Mouse (Mus musculus) midbrain, embryonic 10.5 days (tissue): ENCODE measurements at regions not wholly inside any gene's neighbourhood (a gene's known extent, or its start where the extent isn't known, plus 50 kb on each side); places are given as distances from the start of the nearest gene placed in this dataset.
A peak's percentile ranks its signal among the peaks of the same experiment; 100 is the strongest.

Experiments
- DNase-seq: peaks from one replicate; pipeline ENCODE4 v3.0.0-alpha.2; 2017; ENCODE audit warnings: low spot score
- H3K27ac ChIP-seq: fragments of 300-500 bp; sonication (generic); replicated peaks from 2 replicates; pipeline ENCODE4 v1.5.1; 2016; ENCODE audit warnings: mild to moderate bottlenecking
- H3K27me3 ChIP-seq: fragments of 300-500 bp; sonication (generic); 2 replicates; pipeline ENCODE4 v1.6.1; 2016; ENCODE audit warnings: low read depth, mild to moderate bottlenecking; ENCODE audit not compliant: poor library complexity, severe bottlenecking
- H3K36me3 ChIP-seq: fragments of 300-500 bp; sonication (generic); 2 replicates; pipeline ENCODE4 v1.6.1; 2016; ENCODE audit warnings: mild to moderate bottlenecking, moderate library complexity
- H3K4me1 ChIP-seq: fragments of 300-500 bp; sonication (generic); 2 replicates; pipeline ENCODE4 v1.6.1; 2016
- H3K4me3 ChIP-seq: fragments of 300-500 bp; sonication (generic); 2 replicates; pipeline ENCODE4 v1.5.1; 2016; ENCODE audit warnings: mild to moderate bottlenecking, moderate library complexity
- H3K9me3 ChIP-seq: fragments of 300-500 bp; sonication (generic); replicated peaks from 2 replicates; pipeline ENCODE4 v1.6.1; 2016; ENCODE audit warnings: mild to moderate bottlenecking
- WGBS: fragments of 180-500 bp; shearing (Covaris S2); methylation state at CpG from one replicate; pipeline ENCODE4 v1.1.7; 2016; 5-methylcytosine and 5-hydroxymethylcytosine counted together

- no peak overlapping the region for H3K27ac ChIP-seq
- no peak overlapping the region for H3K4me3 ChIP-seq
- H3K36me3 ChIP-seq = no peaks in the 10 kb centered on the region
- no peaks in the 10 kb centered on the region for H3K9me3 ChIP-seq
- WGBS = 81% methylated on average over 2 of the region's 2 CpGs
- DNase-seq = no peak
- H3K27me3 ChIP-seq = no peaks in the 10 kb centered on the region
- H3K4me1 ChIP-seq = peaks cover 18% of the 10 kb centered on the region; the same call in 1 of the 2 replicates
Observed at GRCm38 (mm10) chr8:78027371-78027770, 185.7 kb upstream of the Ttc29 start.

DNA sequence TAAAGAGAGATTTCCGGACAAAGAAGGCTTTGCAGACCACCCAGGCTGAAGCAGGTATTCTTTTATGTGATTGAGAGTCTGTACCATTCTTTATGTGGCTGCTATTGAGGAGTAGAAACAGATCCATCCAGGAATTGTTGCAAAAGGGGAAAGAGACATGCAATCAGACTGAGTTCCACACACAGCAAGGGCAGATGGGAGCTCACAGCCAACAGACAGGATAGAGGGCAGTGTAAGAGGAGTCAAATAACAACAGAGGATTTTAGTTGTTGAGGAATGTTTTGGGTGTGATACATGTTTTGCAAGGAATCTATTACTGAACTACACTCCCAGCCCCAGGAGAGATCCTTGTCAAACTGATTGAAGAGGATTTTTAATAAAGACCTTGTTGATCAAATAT lies 184.2 kb upstream of the Ttc29 start:
- WGBS = 77% methylated on average over 1 of the region's 1 CpGs
- H3K4me1 ChIP-seq = peaks cover 4% of the 10 kb centered on the region; the same call in 1 of the 2 replicates
- no peaks in the 10 kb centered on the region for H3K9me3 ChIP-seq
- H3K36me3 ChIP-seq = no peaks in the 10 kb centered on the region
- H3K27me3 ChIP-seq = no peaks in the 10 kb centered on the region
- H3K27ac ChIP-seq = no peak overlapping the region
- H3K4me3 ChIP-seq = no peak overlapping the region
- no peak for DNase-seq

- WGBS = 94% methylated on average over 4 of the region's 4 CpGs
- no peaks in the 10 kb centered on the region for H3K36me3 ChIP-seq
- H3K4me3 ChIP-seq = no peak overlapping the region
- 0 out of 2 replicates have a peak, but pooled peaks cover 3% of the 10 kb centered on the region for H3K4me1 ChIP-seq
- H3K9me3 ChIP-seq = no peaks in the 10 kb centered on the region
- no peak for DNase-seq
- no peaks in the 10 kb centered on the region for H3K27me3 ChIP-seq
- H3K27ac ChIP-seq = no peak overlapping the region
Observed at GRCm38 (mm10) chr8:78031811-78032210, 181.3 kb upstream of the Ttc29 start.

GRCm38 (mm10) chr8:78034687-78035086 lies 178.4 kb upstream of the Ttc29 start:
- no peaks in the 10 kb centered on the region for H3K9me3 ChIP-seq

GRCm38 (mm10) chr8:78037218-78037617 lies 175.9 kb upstream of the Ttc29 start:
- Histone ChIP-seq H3K27me3 (no peaks in the 10 kb centered on the region), H3K36me3 (no peaks in the 10 kb centered on the region), H3K4me3 (no peak overlapping the region), H3K9me3 (no peaks in the 10 kb centered on the region), H3K27ac (no peak overlapping the region), H3K4me1 (no peaks in the 10 kb centered on the region)
- DNase-seq = no peak
- WGBS = 79% methylated on average over 1 of the region's 1 CpGs

More at GRCm38 (mm10) chr8:78034687-78035086, 178.4 kb upstream of the Ttc29 start:
- no peaks in the 10 kb centered on the region for H3K36me3 ChIP-seq
- no peak overlapping the region for H3K27ac ChIP-seq
- 82% methylated on average over 4 of the region's 4 CpGs for WGBS
- H3K27me3 ChIP-seq = no peaks in the 10 kb centered on the region
- H3K4me3 ChIP-seq = no peak overlapping the region
- H3K4me1 ChIP-seq = no peaks in the 10 kb centered on the region
- DNase-seq = no peak

DNA sequence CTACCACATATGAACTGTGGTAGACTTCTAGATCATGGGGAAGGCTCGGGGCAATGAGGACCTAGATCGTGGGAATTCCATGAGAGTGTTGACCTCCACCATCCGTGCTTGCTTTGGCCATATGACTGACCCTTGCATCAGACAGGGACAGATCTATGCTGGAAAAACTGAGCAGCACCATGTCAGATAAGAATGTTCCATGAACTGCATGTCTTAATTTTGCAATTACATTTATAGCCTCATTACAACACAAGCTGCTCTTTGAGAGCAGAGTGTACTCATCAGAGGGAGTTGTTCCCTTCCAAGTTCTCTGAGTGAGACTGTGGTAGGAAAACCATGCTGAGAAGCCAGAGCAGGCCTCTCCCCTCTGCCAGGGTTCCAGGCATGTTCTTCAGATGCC lies 166.4 kb upstream of the Ttc29 start:
- 88% methylated on average over 3 of the region's 3 CpGs for WGBS
- Histone ChIP-seq H3K27me3 (no peaks in the 10 kb centered on the region), H3K4me3 (no peak overlapping the region), H3K9me3 (0 out of 2 replicates have a peak, but pooled peaks cover 4% of the 10 kb centered on the region), H3K27ac (no peak overlapping the region), H3K4me1 (no peaks in the 10 kb centered on the region), H3K36me3 (no peaks in the 10 kb centered on the region)
- DNase-seq = no peak

- no peak overlapping the region for H3K4me3 ChIP-seq
- H3K27ac ChIP-seq = no peak overlapping the region
- DNase-seq = no peak
- no peaks in the 10 kb centered on the region for H3K36me3 ChIP-seq
- WGBS = 86% methylated on average over 3 of the region's 3 CpGs
- peaks cover 7% of the 10 kb centered on the region for H3K4me1 ChIP-seq
- no peaks in the 10 kb centered on the region for H3K27me3 ChIP-seq
- 0 out of 2 replicates have a peak, but pooled peaks cover 4% of the 10 kb centered on the region for H3K9me3 ChIP-seq
Observed at GRCm38 (mm10) chr8:78050768-78051167, 162.3 kb upstream of the Ttc29 start.

GRCm38 (mm10) chr8:78054435-78054834 lies 158.7 kb upstream of the Ttc29 start:
- H3K27me3 ChIP-seq = no peaks in the 10 kb centered on the region
- H3K9me3 ChIP-seq = no peaks in the 10 kb centered on the region
- WGBS = 24% methylated on average over 5 of the region's 5 CpGs
- no peak overlapping the region for H3K27ac ChIP-seq
- H3K4me1 ChIP-seq = peaks cover 7% of the 10 kb centered on the region
- peak; percentile 16 for DNase-seq
- no peak overlapping the region for H3K4me3 ChIP-seq
- no peaks in the 10 kb centered on the region for H3K36me3 ChIP-seq

DNA sequence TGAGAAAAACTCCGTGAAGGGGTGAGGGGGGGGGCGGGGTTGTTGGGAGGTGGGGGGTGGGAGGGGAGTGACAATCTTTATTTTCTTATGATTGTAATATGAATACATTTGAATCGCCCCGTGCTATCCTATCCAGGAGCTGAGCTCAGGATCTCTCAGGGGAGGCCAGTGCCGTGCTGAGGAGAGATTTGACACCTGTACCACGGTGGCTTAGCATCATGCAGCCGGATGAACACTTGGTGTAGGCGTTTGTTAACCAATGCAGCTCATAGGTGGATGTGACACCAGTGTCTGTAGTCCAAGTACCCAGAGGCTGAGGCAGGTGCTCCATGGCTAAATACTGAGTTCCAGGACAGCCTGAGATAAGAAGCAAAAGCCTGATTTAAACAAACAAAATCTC lies 158.2 kb upstream of the Ttc29 start:
- Histone ChIP-seq H3K9me3 (no peaks in the 10 kb centered on the region), H3K27me3 (no peaks in the 10 kb centered on the region), H3K36me3 (no peaks in the 10 kb centered on the region), H3K4me3 (no peak overlapping the region), H3K4me1 (peaks cover 7% of the 10 kb centered on the region), H3K27ac (no peak overlapping the region)
- 29% methylated on average over 8 of the region's 8 CpGs for WGBS
- DNase-seq = no peak

GRCm38 (mm10) chr8:78055531-78055930 lies 157.6 kb upstream of the Ttc29 start:
- Histone ChIP-seq H3K4me3 (no peak overlapping the region), H3K27ac (no peak overlapping the region), H3K9me3 (no peaks in the 10 kb centered on the region), H3K4me1 (peaks cover 7% of the 10 kb centered on the region), H3K27me3 (no peaks in the 10 kb centered on the region), H3K36me3 (no peaks in the 10 kb centered on the region)
- no peak for DNase-seq
- 59% methylated on average over 3 of the region's 3 CpGs for WGBS

DNA sequence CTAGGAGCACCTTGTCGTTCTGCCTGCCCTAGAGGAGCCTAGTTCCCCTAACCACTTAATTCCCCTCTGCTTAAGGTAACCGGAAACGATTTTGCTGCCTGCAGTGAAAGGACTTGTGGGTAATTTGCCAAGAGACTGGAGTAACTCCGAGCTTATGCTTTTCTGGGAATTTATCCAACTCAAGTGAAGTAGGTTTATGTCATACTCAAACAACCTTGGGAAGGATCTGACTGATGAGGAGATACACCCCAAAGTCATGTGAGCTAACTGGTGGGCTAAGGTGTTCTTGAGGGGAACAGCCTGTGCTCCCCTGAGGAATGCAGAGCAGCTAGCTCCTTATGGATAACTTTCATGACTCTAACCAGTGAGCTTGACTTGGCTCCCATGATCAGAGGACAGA lies 155.7 kb upstream of the Ttc29 start:
- no peak overlapping the region for H3K27ac ChIP-seq
- H3K9me3 ChIP-seq = no peaks in the 10 kb centered on the region
- H3K27me3 ChIP-seq = no peaks in the 10 kb centered on the region
- 89% methylated on average over 4 of the region's 4 CpGs for WGBS
- H3K4me1 ChIP-seq = peaks cover 7% of the 10 kb centered on the region
- H3K4me3 ChIP-seq = no peak overlapping the region
- DNase-seq = no peak
- H3K36me3 ChIP-seq = no peaks in the 10 kb centered on the region

DNA sequence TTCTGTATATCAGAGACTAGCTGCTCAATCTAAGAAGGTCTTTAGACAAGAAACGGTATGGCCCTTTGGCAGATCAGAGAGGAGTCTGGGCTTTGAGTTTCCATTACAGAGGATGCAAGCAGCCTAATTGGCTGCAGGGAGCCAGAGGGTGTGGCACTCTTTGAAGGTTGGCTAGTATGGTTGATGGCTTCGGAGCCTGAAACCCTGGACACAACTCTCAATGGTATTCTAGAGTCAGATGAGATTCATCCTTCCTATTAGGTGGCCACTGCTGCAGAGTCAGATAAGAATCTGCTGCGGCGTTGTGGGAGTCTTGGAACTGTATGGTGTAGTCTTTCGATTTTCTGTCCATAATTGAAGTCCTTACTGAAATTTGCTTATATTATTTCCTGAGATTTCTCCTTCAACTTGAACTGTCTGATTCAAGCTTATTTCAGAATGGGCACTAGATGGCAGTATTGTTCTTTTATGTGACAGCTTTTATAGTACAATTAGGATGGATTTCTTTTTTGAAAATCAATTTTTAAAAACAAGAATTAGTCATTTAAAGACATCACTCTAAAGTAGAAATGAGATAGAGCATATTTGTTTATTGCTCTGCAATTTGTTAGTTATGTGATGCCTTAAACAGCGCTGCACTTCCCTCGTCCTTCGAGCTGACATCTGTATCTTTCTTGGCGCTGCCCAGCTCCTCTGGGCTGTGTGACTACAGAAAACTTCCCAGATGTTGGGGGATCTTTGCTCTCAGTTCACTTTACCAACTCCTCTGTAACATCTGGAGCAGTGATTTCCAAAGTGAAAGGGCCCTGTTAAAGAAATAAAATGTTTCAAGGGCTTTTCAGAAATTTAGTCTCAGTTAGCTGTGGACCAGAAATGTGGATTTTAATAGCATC lies 151.0 kb upstream of the Ttc29 start:
- 62% methylated on average over 9 of the region's 9 CpGs for WGBS
- H3K9me3 ChIP-seq = no peaks in the 10 kb centered on the region
- H3K36me3 ChIP-seq = no peaks in the 10 kb centered on the region
- peaks cover 27% of the 10 kb centered on the region for H3K27me3 ChIP-seq
- H3K4me1 ChIP-seq = peaks cover 9% of the 10 kb centered on the region; the same call in 1 of the 2 replicates
- DNase-seq = no peak
- no peak overlapping the region for H3K4me3 ChIP-seq
- H3K27ac ChIP-seq = no peak overlapping the region

DNA sequence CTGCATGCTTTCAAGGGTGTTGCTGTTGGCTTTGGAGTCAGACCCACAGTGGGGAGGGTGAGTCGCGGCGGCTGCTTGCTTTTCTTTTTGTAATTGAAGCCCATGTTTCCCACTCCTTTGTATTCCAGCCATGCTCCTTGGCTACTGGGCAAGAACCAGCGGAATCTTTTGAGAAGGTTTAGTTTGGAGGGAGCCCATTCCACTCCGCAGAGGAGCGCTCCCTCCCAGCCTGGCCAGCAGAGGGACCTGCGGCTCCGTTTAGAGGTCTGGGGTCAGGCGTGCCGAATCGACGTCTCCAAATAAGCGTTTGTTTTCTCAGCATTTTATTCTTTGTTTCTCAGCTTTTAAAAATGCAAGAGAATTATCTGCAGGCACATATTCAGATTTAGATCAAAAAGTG lies 149.6 kb upstream of the Ttc29 start:
- Histone ChIP-seq H3K36me3 (no peaks in the 10 kb centered on the region), H3K9me3 (no peaks in the 10 kb centered on the region), H3K27me3 (peaks cover 41% of the 10 kb centered on the region), H3K27ac (no peak overlapping the region), H3K4me3 (peak overlapping the region; percentile 46), H3K4me1 (peaks cover 9% of the 10 kb centered on the region; the same call in 1 of the 2 replicates)
- DNase-seq = peak; percentile 70
- WGBS = 5% methylated on average over 13 of the region's 13 CpGs
